Mouse (Mus musculus): ENCODE data around the gene Ppp1r13b.

Ppp1r13b gene

DNA sequence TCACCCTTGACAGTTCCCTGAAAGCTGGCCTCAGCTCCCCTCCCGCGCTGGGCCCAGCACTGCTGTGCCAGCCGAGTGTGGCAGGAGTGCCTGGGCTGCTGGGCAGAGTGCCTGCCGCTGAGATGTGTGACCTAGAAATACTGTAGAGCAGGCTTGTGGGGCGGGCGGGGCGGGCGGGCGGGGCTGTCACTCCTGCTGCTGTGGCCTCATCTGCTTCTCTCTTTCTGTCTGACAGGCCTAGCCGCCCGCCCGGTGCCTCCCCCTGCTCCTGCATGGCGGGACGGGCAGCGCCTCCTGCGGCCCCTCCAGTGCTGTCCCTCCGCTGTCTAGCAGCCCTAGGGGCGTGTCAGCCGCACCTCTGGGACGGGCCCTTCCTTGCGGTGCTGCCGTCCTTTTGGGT is 113.8 kb downstream of the Ppp1r13b start:
- DNase-seq (ENCODE audit: low spot score) = no peak

DNA sequence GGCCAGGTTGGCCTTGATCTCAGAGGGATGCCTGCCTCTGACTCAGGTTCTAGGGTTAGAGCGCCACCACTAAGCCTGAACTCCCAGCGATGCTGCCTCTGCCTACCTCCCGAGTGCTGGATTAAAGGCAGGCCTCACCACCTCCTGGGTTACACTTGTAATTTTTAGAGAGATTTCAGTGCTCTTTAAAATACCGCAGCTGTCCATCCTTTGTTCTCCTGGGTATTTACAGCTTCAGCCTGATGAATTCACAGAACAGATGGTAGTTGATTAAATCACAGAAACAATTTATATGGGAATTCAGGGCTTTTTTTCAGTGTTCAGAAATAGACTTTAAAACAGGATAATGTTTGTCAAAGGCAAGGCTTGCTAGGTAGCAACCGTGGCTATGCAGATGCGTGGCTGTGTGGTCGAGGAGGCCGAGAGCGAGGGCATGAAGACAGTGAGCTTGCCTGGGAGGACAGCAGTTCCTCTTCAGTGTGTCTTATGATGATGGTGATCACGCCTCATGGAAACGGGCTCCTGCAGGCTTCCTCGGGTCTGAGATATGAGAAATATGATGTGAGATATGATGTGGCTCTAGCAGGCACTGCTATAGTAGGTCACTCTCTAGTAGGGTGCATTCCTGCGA is 116.3 kb downstream of the Ppp1r13b start:
- DNase-seq (ENCODE audit: low spot score) = no peak

DNA sequence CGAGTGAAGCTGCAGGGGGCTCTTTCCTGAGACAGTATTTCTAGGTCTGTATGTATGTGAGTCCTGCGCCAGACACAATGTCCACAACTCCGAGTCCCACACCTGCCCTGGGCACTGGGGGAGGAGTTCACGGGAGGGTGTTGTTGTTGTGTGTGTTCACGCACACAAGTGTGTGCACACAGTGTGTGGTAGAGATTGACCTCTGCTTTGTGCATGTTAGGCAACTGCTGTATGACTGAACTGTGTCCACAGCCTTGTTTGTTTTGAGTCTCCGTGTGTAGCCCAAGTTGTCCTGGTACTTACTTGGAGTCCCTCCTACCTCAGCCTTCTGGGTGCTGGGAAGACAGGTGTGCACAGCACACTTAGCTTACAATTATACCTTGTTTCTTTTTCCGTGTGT is 117.3 kb downstream of the Ppp1r13b start:
- no peak for DNase-seq (ENCODE audit: low spot score)

DNA sequence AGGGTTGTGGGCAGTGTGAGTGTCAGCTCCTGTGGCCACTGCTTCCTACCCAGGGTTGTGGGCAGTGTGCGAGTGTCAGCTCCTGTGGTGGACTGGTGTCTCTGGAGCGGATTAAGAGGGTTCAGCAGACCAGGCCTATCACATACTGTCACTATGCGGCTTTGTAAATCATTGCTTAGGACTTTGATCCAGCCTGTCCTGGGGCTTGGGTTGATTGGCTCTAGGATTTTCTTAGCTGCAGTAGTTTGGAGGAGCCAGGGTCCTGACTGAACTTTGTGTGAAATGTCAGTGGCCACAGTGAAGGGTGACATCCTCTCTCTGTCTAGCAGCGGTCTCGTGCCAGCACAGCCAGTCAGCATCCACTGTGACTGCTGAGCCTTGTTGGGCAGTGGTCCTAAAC is 117.8 kb downstream of the Ppp1r13b start:
- DNase-seq (ENCODE audit: low spot score) = no peak

DNA sequence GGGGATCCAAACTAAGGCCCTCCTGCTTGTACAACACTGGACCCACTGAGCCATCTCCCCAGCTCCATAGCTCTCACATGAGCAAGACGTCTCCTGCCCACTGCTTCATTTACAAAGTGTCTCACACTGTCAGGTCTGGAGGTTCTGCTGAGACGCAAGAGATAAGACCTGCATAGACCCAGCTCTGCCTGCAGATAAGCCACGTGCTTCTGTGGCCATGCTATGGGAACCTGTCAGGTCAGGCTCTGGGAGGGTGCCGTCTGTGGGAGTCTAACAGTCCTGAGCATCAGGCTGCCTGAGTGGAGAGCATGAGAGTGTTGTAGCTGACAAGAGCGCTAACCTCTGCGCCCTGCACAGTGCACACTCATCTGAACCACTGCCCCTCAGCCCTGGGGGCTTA is 120.9 kb downstream of the Ppp1r13b start:
- no peak for DNase-seq (ENCODE audit: low spot score)

DNA sequence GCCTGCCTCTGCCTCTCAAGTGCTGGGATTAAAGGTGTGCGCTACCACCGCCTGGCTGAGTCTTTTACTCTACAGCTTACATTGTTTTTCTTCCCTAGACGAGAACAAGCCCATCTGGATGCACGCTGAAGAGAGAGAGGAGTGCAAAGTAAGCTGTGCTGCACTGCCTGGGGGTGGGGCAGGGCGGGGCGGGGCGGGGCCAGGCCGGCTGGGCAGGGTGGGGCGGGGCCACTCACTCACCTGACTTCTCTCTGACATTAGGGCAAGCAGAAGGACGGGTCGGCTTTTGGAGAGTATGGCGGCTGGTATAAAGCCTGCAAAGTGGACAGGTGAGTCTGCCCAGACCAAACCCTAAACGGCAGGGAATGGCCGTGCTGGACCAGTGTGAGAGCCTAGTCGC is 122.7 kb downstream of the Ppp1r13b start:
- no peak for DNase-seq (ENCODE audit: low spot score)

DNA sequence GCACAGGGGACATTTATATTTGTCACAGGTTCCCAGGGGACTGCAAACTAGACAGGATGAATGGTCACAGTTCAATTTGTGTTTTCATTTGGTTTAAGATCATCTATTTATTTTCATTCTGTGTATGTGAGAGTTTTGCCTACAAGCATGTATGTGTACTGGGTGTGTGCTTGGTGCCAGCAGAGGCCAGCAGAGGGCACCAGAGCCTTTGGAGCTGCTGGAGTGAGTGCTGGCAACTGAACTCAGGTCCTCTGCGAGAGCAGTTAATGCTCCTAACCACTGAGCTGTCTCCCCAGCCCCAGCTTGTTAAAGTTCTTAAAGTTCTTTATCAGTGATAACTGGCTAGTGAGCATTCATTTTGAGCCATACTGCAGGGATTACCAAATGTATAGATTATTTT is 128.4 kb downstream of the Ppp1r13b start:
- DNase-seq (ENCODE audit: low spot score) = no peak

Measured in layer of hippocampus, adult 11-12 months (tissue).